Mouse (Mus musculus) intestine, postnatal 0 days (tissue): Measurements from ENCODE around the gene Zyg11b. TPM values are rescaled to one million over a fixed set of nuclear protein-coding genes. Genes with fewer than 3 reads are reported as not detected.
A peak's percentile ranks its signal among the peaks of the same experiment; 100 is the strongest.

Experiments used
- ATAC-seq: fragments of 200-750 bp; cut with Nextera tagmentation; 2 replicates; pipeline ENCODE4 v1.8.0; 2017; ENCODE audit warnings: mild to moderate bottlenecking, moderate TSS enrichment, moderate library complexity
- H3K27ac ChIP-seq: fragments of 300-500 bp; sonication (generic); 2 replicates; pipeline ENCODE4 v1.5.1; 2014; ENCODE audit warnings: mild to moderate bottlenecking, low read depth, low read length, moderate library complexity
- H3K27me3 ChIP-seq: fragments of 300-500 bp; sonication (generic); replicated peaks from 2 replicates; pipeline ENCODE4 v1.6.1; 2014; ENCODE audit warnings: low read length, mixed read lengths; ENCODE audit not compliant: control insufficient read depth, insufficient read depth
- H3K36me3 ChIP-seq: fragments of 300-500 bp; sonication (generic); 2 replicates; pipeline ENCODE4 v1.6.1; 2014; ENCODE audit warnings: mild to moderate bottlenecking, moderate library complexity; ENCODE audit not compliant: control insufficient read depth, insufficient read depth
- H3K4me1 ChIP-seq: fragments of 300-500 bp; sonication (generic); replicated peaks from 2 replicates; pipeline ENCODE4 v1.6.1; 2014; ENCODE audit warnings: antibody characterized with exemption, low read length, mixed read lengths; ENCODE audit not compliant: control insufficient read depth, insufficient read depth
- H3K4me2 ChIP-seq: fragments of 300-500 bp; sonication (generic); replicated peaks from 2 replicates; pipeline ENCODE4 v1.6.1; 2014; ENCODE audit warnings: low read depth, mild to moderate bottlenecking, moderate library complexity
- H3K4me3 ChIP-seq: fragments of 300-500 bp; sonication (generic); 2 replicates; pipeline ENCODE4 v1.5.1; 2014; ENCODE audit warnings: low read depth, low read length
- H3K9ac ChIP-seq: fragments of 300-500 bp; sonication (generic); 2 replicates; pipeline ENCODE4 v1.6.1; 2014; ENCODE audit warnings: mild to moderate bottlenecking, low read depth, low read length
- H3K9me3 ChIP-seq: fragments of 300-500 bp; sonication (generic); 2 replicates; pipeline ENCODE4 v1.6.1; 2016; ENCODE audit warnings: mixed run types; ENCODE audit not compliant: control insufficient read depth
- CTCF ChIP-seq: sonication (generic); IDR thresholded peaks from 2 replicates; pipeline ENCODE4 v1.5.1; 2016; ENCODE audit warnings: low read depth, mild to moderate bottlenecking, control low read depth, antibody characterized with exemption, moderate library complexity
- WGBS: fragments of 180-500 bp; shearing (Covaris S2); extraction: QIAGEN DNeasy Blood & Tissue Kit; methylation state at CpG from one replicate; pipeline ENCODE4 v1.1.7; 2014; 5-methylcytosine and 5-hydroxymethylcytosine counted together
- polyA plus RNA-seq: library from polyadenylated mRNA; unstranded; fragments of >200 nt; fragmentation: Nextera tagmentation; extraction: Ambion mirVana; gene quantifications from 2 replicates; pipeline ENCODE4 v1.2.1, GENCODE M21; 2015

The Zyg11b gene
- polyA plus RNA-seq, 1 experiment from 2014 or later: 4.0 TPM

DNA sequence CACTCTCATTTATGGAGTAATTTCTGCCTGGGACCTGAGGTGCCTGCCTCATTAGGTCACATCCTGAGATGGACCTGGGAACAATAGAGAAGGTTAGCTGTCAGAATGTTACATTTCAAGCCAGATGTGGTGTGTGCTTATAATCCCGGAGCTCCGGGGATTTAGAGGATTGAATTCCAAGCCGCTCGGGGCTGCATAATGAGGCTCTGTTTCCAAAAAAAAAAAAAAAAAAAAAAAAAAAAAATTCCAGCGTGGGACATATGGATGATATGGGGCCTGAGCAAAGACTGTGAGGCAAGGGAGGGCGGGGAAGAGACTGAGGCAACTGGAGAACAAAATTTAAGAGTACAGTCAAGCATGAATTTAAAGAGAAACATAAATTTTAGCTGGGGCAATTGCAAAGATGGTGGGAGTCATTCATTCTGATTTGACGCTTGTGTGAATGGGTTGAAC is 43.8 kb upstream of the Zyg11b start:
- no peak overlapping the region for H3K4me3 ChIP-seq
- H3K36me3 ChIP-seq: no peaks in the 10 kb centered on the region
- no peak for TF ChIP-seq CTCF
- no peaks in the 10 kb centered on the region for H3K9me3 ChIP-seq
- H3K4me2 ChIP-seq: no peak overlapping the region
- H3K27me3 ChIP-seq: no peaks in the 10 kb centered on the region
- no peak overlapping the region for H3K27ac ChIP-seq
- ATAC-seq: no peak
- H3K4me1 ChIP-seq: 0 out of 2 replicates have a peak, but pooled peaks cover 4% of the 10 kb centered on the region
- no peak overlapping the region for H3K9ac ChIP-seq
- WGBS: 46% methylated on average over 7 of the region's 7 CpGs

DNA sequence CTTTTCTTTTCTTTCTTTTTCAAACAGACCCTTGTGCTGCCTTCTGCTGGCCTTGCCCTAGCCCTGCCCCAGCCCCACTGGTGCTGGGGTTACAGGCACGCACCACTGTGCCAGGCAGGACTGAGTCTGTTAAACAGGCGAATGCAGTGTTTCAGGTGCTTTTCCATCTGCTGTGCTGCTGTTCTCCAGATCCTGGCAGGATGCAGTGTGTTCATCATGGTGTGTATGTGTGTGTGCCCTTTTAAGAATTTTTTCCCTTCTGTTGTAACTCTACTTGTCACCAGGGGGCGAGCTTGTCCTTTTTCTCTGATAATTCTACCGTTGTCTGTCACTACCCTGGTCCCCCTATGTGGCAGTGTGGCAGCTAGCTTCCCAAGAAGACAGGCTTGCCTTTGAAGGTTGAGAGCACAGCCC is 38.4 kb upstream of the Zyg11b start:
- TF ChIP-seq CTCF: peak; percentile 90
- H3K9ac ChIP-seq: no peak overlapping the region
- no peaks in the 10 kb centered on the region for H3K4me1 ChIP-seq
- H3K27me3 ChIP-seq: no peaks in the 10 kb centered on the region
- WGBS: 18% methylated on average over 4 of the region's 4 CpGs
- ATAC-seq: peak; percentile 48; the same call in 1 of the 2 replicates
- no peak overlapping the region for H3K4me2 ChIP-seq
- peaks cover 30% of the 10 kb centered on the region for H3K36me3 ChIP-seq
- no peak overlapping the region for H3K27ac ChIP-seq
- H3K4me3 ChIP-seq: no peak overlapping the region
- no peaks in the 10 kb centered on the region for H3K9me3 ChIP-seq

DNA sequence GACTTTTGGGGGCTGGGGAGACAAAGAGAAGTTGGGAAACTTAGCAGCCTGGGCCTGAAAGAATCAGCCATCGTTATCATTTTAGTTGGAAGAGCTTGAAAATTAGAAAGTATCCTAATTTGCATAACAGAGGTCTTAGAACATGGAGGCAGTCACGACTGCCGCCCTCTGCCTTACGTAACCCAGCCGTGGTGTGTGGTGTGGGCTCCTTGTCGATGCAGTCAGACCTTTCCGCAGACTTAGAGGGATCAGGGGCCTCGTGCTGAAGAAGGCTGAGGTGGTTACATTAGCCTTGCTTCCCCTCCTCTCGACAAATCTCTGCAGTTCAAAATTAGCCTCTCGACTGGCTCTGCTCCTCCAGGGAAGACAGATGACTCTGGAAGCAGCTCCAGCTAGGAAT is 37.9 kb upstream of the Zyg11b start:
- no peak for TF ChIP-seq CTCF
- no peak overlapping the region for H3K4me3 ChIP-seq
- H3K27me3 ChIP-seq: no peaks in the 10 kb centered on the region
- WGBS: 70% methylated on average over 10 of the region's 10 CpGs
- no peak for ATAC-seq
- H3K9me3 ChIP-seq: no peaks in the 10 kb centered on the region
- peaks cover 34% of the 10 kb centered on the region for H3K36me3 ChIP-seq
- H3K27ac ChIP-seq: no peak overlapping the region
- no peak overlapping the region for H3K4me2 ChIP-seq
- H3K4me1 ChIP-seq: no peaks in the 10 kb centered on the region
- H3K9ac ChIP-seq: no peak overlapping the region

DNA sequence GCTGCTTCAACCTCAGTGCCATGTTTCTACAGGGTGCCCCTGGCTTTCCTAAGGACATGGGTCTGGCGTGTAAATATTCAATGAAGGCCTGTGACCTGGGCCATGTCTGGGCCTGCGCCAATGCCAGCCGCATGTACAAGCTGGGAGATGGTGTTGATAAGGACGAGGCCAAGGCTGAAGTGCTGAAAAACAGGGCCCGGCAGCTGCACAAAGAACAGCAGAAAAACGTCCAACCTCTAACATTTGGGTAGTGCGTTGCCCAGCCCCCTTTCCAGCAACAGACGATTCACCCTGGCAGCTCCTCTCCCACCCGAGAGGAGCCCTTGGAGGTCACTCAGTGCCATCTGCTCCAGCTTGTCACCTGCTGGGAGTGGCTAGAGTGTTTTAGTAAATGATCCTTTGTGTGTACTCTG is 37.4 kb upstream of the Zyg11b start:
- Histone ChIP-seq H3K4me1 (no peaks in the 10 kb centered on the region), H3K4me3 (no peak overlapping the region), H3K36me3 (peaks cover 36% of the 10 kb centered on the region), H3K27ac (no peak overlapping the region), H3K9ac (no peak overlapping the region), H3K9me3 (no peaks in the 10 kb centered on the region), H3K4me2 (no peak overlapping the region), H3K27me3 (no peaks in the 10 kb centered on the region)
- 62% methylated on average over 9 of the region's 9 CpGs for WGBS
- no peak for ATAC-seq
- no peak for TF ChIP-seq CTCF

DNA sequence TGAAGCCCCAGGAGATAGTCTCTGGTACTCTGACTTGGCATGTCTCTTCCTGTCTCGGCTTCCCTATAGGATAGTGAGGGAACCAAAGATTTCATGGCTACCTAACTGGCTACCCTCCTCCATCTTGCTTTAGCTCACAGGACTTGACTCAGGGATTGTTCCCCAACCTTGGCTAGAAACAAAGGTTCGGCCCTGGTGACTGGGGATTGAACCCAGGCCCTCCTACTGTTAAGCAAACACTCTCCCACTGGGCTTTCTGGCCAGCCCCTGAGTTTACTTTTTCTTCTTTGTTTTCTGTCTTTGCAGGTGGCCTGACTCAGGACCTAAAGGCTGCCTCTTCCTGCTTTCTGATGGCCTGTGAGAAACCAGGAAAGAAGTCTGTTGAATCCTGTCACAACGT is 36.9 kb upstream of the Zyg11b start:
- Histone ChIP-seq H3K9me3 (no peaks in the 10 kb centered on the region), H3K9ac (no peak overlapping the region), H3K4me2 (no peak overlapping the region), H3K27me3 (no peaks in the 10 kb centered on the region), H3K36me3 (peaks cover 36% of the 10 kb centered on the region), H3K4me3 (no peak overlapping the region), H3K4me1 (no peaks in the 10 kb centered on the region), H3K27ac (no peak overlapping the region)
- no peak for TF ChIP-seq CTCF
- ATAC-seq: no peak
- WGBS: 39% methylated on average over 3 of the region's 3 CpGs

DNA sequence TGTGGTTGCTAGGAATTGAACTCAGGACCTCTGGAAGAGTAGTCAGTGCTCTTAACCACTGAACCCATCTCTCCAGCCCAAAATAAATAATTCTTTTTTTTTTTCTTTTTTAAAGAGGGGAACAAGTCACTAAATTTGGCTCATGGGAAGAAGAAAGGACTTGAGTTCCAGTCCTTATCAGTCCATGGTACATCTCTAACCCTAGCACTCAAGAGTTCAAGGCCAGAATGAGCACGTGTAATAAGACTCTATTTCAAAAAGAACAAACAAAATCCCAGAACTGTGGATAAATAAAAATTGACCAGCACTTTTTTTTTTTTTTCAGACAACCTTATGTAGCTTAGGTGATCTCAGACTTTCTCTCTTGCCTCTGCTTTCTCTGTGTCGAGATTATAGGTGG is 35.9 kb upstream of the Zyg11b start:
- 58% methylated on average over 2 of the region's 2 CpGs for WGBS
- ATAC-seq: no peak
- Histone ChIP-seq H3K4me3 (no peak overlapping the region), H3K4me1 (no peaks in the 10 kb centered on the region), H3K4me2 (no peak overlapping the region), H3K36me3 (peaks cover 40% of the 10 kb centered on the region), H3K27ac (no peak overlapping the region), H3K27me3 (no peaks in the 10 kb centered on the region), H3K9me3 (no peaks in the 10 kb centered on the region), H3K9ac (no peak overlapping the region)
- no peak for TF ChIP-seq CTCF

DNA sequence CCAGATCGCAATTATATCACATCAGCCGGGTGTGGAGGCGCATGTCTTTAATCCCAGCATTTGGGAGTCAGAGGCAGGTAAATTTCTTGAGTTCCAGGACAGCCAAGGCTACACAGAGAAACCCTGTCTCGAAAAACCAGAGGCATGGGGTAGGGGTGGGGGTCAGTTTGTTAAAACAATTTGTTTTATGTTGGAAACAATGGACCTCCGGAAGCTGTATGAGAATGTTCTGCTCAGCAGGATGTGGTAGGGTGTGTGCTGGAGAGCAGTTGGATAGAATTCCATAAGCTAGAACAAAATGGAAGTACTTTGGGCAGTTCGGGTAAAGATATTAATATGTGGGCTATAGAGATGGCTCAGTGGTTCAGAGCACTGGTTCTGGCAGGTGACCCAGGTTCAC is 34.5 kb upstream of the Zyg11b start:
- no peak overlapping the region for H3K4me2 ChIP-seq
- no peak for ATAC-seq
- no peak overlapping the region for H3K27ac ChIP-seq
- H3K9ac ChIP-seq: no peak overlapping the region
- H3K4me1 ChIP-seq: peaks cover 4% of the 10 kb centered on the region; the same call in 1 of the 2 replicates
- H3K9me3 ChIP-seq: no peaks in the 10 kb centered on the region
- H3K27me3 ChIP-seq: no peaks in the 10 kb centered on the region
- H3K36me3 ChIP-seq: peaks cover 40% of the 10 kb centered on the region
- WGBS: 88% methylated on average over 6 of the region's 6 CpGs
- H3K4me3 ChIP-seq: no peak overlapping the region
- no peak for TF ChIP-seq CTCF
